Mouse (Mus musculus) kidney, embryonic 16.5 days (tissue): ENCODE data around the gene Asap3. TPM values are rescaled to one million over a fixed set of nuclear protein-coding genes. Genes with fewer than 3 reads are reported as not detected.
A peak's percentile ranks its signal among the peaks of the same experiment; 100 is the strongest.

ENCODE experiments used
- ATAC-seq: fragments of 200-750 bp; cut with Nextera tagmentation; 2 replicates; pipeline ENCODE4 v1.8.0; 2017; ENCODE audit warnings: moderate TSS enrichment; ENCODE audit not compliant: low FRiP score, low TSS enrichment
- H3K27ac ChIP-seq: fragments of 300-500 bp; sonication (generic); 2 replicates; pipeline ENCODE4 v1.5.1; 2014; ENCODE audit warnings: low read length
- H3K27me3 ChIP-seq: fragments of 300-500 bp; sonication (generic); 2 replicates; pipeline ENCODE4 v1.6.1; 2014; ENCODE audit warnings: low read length, control low read depth, mixed read lengths; ENCODE audit not compliant: insufficient read depth
- H3K36me3 ChIP-seq: fragments of 300-500 bp; sonication (generic); 2 replicates; pipeline ENCODE4 v1.6.1; 2014; ENCODE audit warnings: low read length, control low read depth, mixed read lengths; ENCODE audit not compliant: insufficient read depth
- H3K4me1 ChIP-seq: fragments of 300-500 bp; sonication (generic); 2 replicates; pipeline ENCODE4 v1.6.1; 2014; ENCODE audit warnings: low read length, control low read depth, mixed read lengths; ENCODE audit not compliant: insufficient read depth
- H3K4me2 ChIP-seq: fragments of 300-500 bp; sonication (generic); replicated peaks from 2 replicates; pipeline ENCODE4 v1.6.1; 2014; ENCODE audit warnings: low read depth, low read length
- H3K4me3 ChIP-seq: fragments of 300-500 bp; sonication (generic); 2 replicates; pipeline ENCODE4 v1.5.1; 2014; ENCODE audit warnings: mild to moderate bottlenecking, low read length
- H3K9ac ChIP-seq: fragments of 300-500 bp; sonication (generic); replicated peaks from 2 replicates; pipeline ENCODE4 v1.6.1; 2014; ENCODE audit warnings: low read length
- H3K9me3 ChIP-seq: fragments of 300-500 bp; sonication (generic); 2 replicates; pipeline ENCODE4 v1.6.1; 2016; ENCODE audit warnings: low read length, control low read depth
- WGBS: fragments of 180-500 bp; shearing (Covaris S2); extraction: QIAGEN DNeasy Blood & Tissue Kit; methylation state at CpG from one replicate; pipeline ENCODE4 v1.1.7; 2014; 5-methylcytosine and 5-hydroxymethylcytosine counted together
- polyA plus RNA-seq: library from polyadenylated mRNA; unstranded; fragments of >200 nt; fragmentation: Nextera tagmentation; extraction: Ambion mirVana; gene quantifications from 2 replicates; pipeline ENCODE4 v1.2.1, GENCODE M21; 2015

Asap3 gene
- polyA plus RNA-seq, result 5.8 and 6.0 TPM in 2 replicates

GRCm38 (mm10) chr4:136206033-136206893 is at the start of gene Asap3:
Asap3 (plus strand) TSS chr4:136206365.
- peak; percentile 95 for ATAC-seq
- Histone ChIP-seq H3K9ac (peak within 1 kb of the TSS; percentile 71), H3K36me3 (no peaks in the 10 kb centered on the region), H3K4me2 (peak within 1 kb of the TSS; percentile 96), H3K27me3 (no peaks in the 10 kb centered on the region; the same call in 1 of the 2 replicates), H3K4me3 (peak within 1 kb of the TSS; percentile 65), H3K4me1 (peaks cover 16% of the 10 kb centered on the region), H3K27ac (peak within 1 kb of the TSS; percentile 40; the same call in 1 of the 2 replicates), H3K9me3 (no peaks in the 10 kb centered on the region)
- WGBS, result under 1% methylated on average over 52 of the region's 54 CpGs

- Histone ChIP-seq H3K4me3 (no peak overlapping the region), H3K4me2 (no peak overlapping the region), H3K9me3 (no peaks in the 10 kb centered on the region), H3K9ac (no peak overlapping the region), H3K4me1 (peaks cover 10% of the 10 kb centered on the region), H3K27me3 (no peaks in the 10 kb centered on the region), H3K36me3 (no peaks in the 10 kb centered on the region), H3K27ac (no peak overlapping the region)
- WGBS, result 77% methylated on average over 6 of the region's 6 CpGs
- ATAC-seq, result no peak
Measured at GRCm38 (mm10) chr4:136158498-136158897, 47.7 kb upstream of the Asap3 start.

- ATAC-seq, result peak; percentile 53; the same call in 1 of the 2 replicates
- Histone ChIP-seq H3K4me3 (no peak overlapping the region), H3K36me3 (no peaks in the 10 kb centered on the region), H3K27ac (no peak overlapping the region), H3K4me1 (peaks cover 10% of the 10 kb centered on the region), H3K9ac (peak overlapping the region; percentile 35; the same call in 1 of the 2 replicates), H3K4me2 (peak overlapping the region; percentile 26; the same call in 1 of the 2 replicates), H3K27me3 (no peaks in the 10 kb centered on the region), H3K9me3 (no peaks in the 10 kb centered on the region)
- 13% methylated on average over 5 of the region's 5 CpGs for WGBS
Measured at GRCm38 (mm10) chr4:136159802-136160397, 46.3 kb upstream of the Asap3 start.

- H3K4me1 ChIP-seq, result peaks cover 10% of the 10 kb centered on the region
- no peaks in the 10 kb centered on the region for H3K9me3 ChIP-seq
- WGBS, result under 1% methylated on average over 11 of the region's 11 CpGs
- no peaks in the 10 kb centered on the region for H3K27me3 ChIP-seq
- no peak overlapping the region for H3K4me3 ChIP-seq
- 0 out of 2 replicates have a peak overlapping the region, but pooled peaks have one; percentile 11 for H3K4me2 ChIP-seq
- no peaks in the 10 kb centered on the region for H3K36me3 ChIP-seq
- peak; percentile 68 for ATAC-seq
- no peak overlapping the region for H3K9ac ChIP-seq
- H3K27ac ChIP-seq, result no peak overlapping the region
Measured at GRCm38 (mm10) chr4:136163448-136163847, 42.7 kb upstream of the Asap3 start.

- H3K4me3 ChIP-seq, result no peak overlapping the region
- WGBS, result 57% methylated on average over 8 of the region's 8 CpGs
- H3K27ac ChIP-seq, result no peak overlapping the region
- H3K4me2 ChIP-seq, result no peak overlapping the region
- H3K36me3 ChIP-seq, result no peaks in the 10 kb centered on the region
- H3K4me1 ChIP-seq, result peaks cover 6% of the 10 kb centered on the region
- no peaks in the 10 kb centered on the region for H3K27me3 ChIP-seq
- H3K9me3 ChIP-seq, result no peaks in the 10 kb centered on the region
- no peak for ATAC-seq
- H3K9ac ChIP-seq, result no peak overlapping the region
Measured at GRCm38 (mm10) chr4:136164981-136165380, 41.2 kb upstream of the Asap3 start.

- Histone ChIP-seq H3K4me1 (0 out of 2 replicates have a peak, but pooled peaks cover 5% of the 10 kb centered on the region), H3K9ac (no peak overlapping the region), H3K36me3 (no peaks in the 10 kb centered on the region), H3K4me2 (no peak overlapping the region), H3K9me3 (no peaks in the 10 kb centered on the region), H3K27ac (no peak overlapping the region), H3K27me3 (no peaks in the 10 kb centered on the region), H3K4me3 (no peak overlapping the region)
- WGBS, result 83% methylated on average over 3 of the region's 3 CpGs
- ATAC-seq, result no peak
Measured at GRCm38 (mm10) chr4:136167701-136168100, 38.5 kb upstream of the Asap3 start.

GRCm38 (mm10) chr4:136170401-136170800 is 35.8 kb upstream of the Asap3 start:
- peaks cover 26% of the 10 kb centered on the region for H3K4me1 ChIP-seq
- H3K9ac ChIP-seq, result no peak overlapping the region
- H3K27ac ChIP-seq, result no peak overlapping the region
- H3K9me3 ChIP-seq, result no peaks in the 10 kb centered on the region
- no peak for ATAC-seq
- H3K4me3 ChIP-seq, result no peak overlapping the region
- 61% methylated on average over 4 of the region's 4 CpGs for WGBS
- no peak overlapping the region for H3K4me2 ChIP-seq
- no peaks in the 10 kb centered on the region for H3K27me3 ChIP-seq
- no peaks in the 10 kb centered on the region for H3K36me3 ChIP-seq

- peak overlapping the region; percentile 98 for H3K4me2 ChIP-seq
- H3K4me1 ChIP-seq, result peaks cover 26% of the 10 kb centered on the region
- H3K9me3 ChIP-seq, result no peaks in the 10 kb centered on the region
- no peak; the same call in 1 of the 2 replicates for ATAC-seq
- no peaks in the 10 kb centered on the region for H3K36me3 ChIP-seq
- no peak overlapping the region for H3K27ac ChIP-seq
- no peaks in the 10 kb centered on the region for H3K27me3 ChIP-seq
- H3K9ac ChIP-seq, result peak overlapping the region; percentile 84
- 19% methylated on average over 12 of the region's 12 CpGs for WGBS
- H3K4me3 ChIP-seq, result peak overlapping the region; percentile 60
Measured at GRCm38 (mm10) chr4:136171455-136171854, 34.7 kb upstream of the Asap3 start.

GRCm38 (mm10) chr4:136172011-136172541 is 34.1 kb upstream of the Asap3 start, which contains the start of gene E2f2:
E2f2 (plus strand) TSS chr4:136172394.
- peak within 1 kb of the TSS; percentile 84 for H3K9ac ChIP-seq
- peak within 1 kb of the TSS; percentile 98 for H3K4me2 ChIP-seq
- H3K4me3 ChIP-seq, result peak within 1 kb of the TSS; percentile 60
- H3K27me3 ChIP-seq, result no peaks in the 10 kb centered on the region
- H3K4me1 ChIP-seq, result peaks cover 32% of the 10 kb centered on the region
- H3K36me3 ChIP-seq, result no peaks in the 10 kb centered on the region
- H3K9me3 ChIP-seq, result no peaks in the 10 kb centered on the region
- H3K27ac ChIP-seq, result peak within 1 kb of the TSS; percentile 40; the same call in 1 of the 2 replicates
- WGBS, result under 1% methylated on average over 35 of the region's 35 CpGs
- ATAC-seq, result peak; percentile 58; the same call in 1 of the 2 replicates
